Mouse (Mus musculus) hindbrain, embryonic 13.5 days (tissue): Measurements from ENCODE around the gene Ndufb11. TPM values are rescaled to one million over a fixed set of nuclear protein-coding genes. Genes with fewer than 3 reads are reported as not detected.

ENCODE experiments used
- ATAC-seq: fragments of 200-750 bp; cut with Nextera tagmentation; 2 replicates; pipeline ENCODE4 v1.8.0; 2017; ENCODE audit warnings: moderate TSS enrichment; ENCODE audit not compliant: low FRiP score
- H3K27ac ChIP-seq: fragments of 300-500 bp; sonication (generic); 2 replicates; pipeline ENCODE4 v1.5.1; 2015; ENCODE audit warnings: inconsistent platforms, mild to moderate bottlenecking, moderate library complexity
- H3K27me3 ChIP-seq: fragments of 300-500 bp; sonication (generic); 2 replicates; pipeline ENCODE4 v1.6.1; 2015; ENCODE audit warnings: mild to moderate bottlenecking, inconsistent platforms
- H3K36me3 ChIP-seq: fragments of 300-500 bp; sonication (generic); 2 replicates; pipeline ENCODE4 v1.6.1; 2015; ENCODE audit warnings: mild to moderate bottlenecking, inconsistent platforms
- H3K4me1 ChIP-seq: fragments of 300-500 bp; sonication (generic); replicated peaks from 2 replicates; pipeline ENCODE4 v1.6.1; 2015; ENCODE audit warnings: inconsistent platforms
- H3K4me2 ChIP-seq: fragments of 300-500 bp; sonication (generic); 2 replicates; pipeline ENCODE4 v1.6.1; 2015; ENCODE audit warnings: inconsistent platforms, mild to moderate bottlenecking, moderate library complexity
- H3K4me3 ChIP-seq: fragments of 300-500 bp; sonication (generic); 2 replicates; pipeline ENCODE4 v1.5.1; 2015; ENCODE audit warnings: mild to moderate bottlenecking, inconsistent platforms
- H3K9ac ChIP-seq: fragments of 300-500 bp; sonication (generic); 2 replicates; pipeline ENCODE4 v1.6.1; 2015; ENCODE audit warnings: mild to moderate bottlenecking, inconsistent platforms
- H3K9me3 ChIP-seq: fragments of 300-500 bp; sonication (generic); 2 replicates; pipeline ENCODE4 v1.6.1; 2016; ENCODE audit warnings: inconsistent platforms
- WGBS: fragments of 180-500 bp; shearing (Covaris S2); methylation state at CpG from one replicate; pipeline ENCODE4 v1.1.7; 2015; 5-methylcytosine and 5-hydroxymethylcytosine counted together
- polyA plus RNA-seq: library from polyadenylated mRNA; unstranded; fragments of >200 nt; fragmentation: Nextera tagmentation; extraction: Ambion mirVana; gene quantifications from 2 replicates; pipeline ENCODE4 v1.2.1, GENCODE M21; 2015

Ndufb11 gene
- 220 and 231 TPM in 2 replicates for polyA plus RNA-seq

- Histone ChIP-seq H3K4me2 (peak within 1 kb of the TSS; percentile 65), H3K36me3 (peaks cover 3% of the 10 kb centered on the region; the same call in 1 of the 2 replicates), H3K4me1 (peaks cover 25% of the 10 kb centered on the region), H3K27me3 (no peaks in the 10 kb centered on the region), H3K4me3 (peak within 1 kb of the TSS; percentile 53), H3K27ac (peak within 1 kb of the TSS; percentile 91), H3K9me3 (no peaks in the 10 kb centered on the region), H3K9ac (peak within 1 kb of the TSS; percentile 74)
- peak; percentile 98 for ATAC-seq
- 17% methylated on average over 46 of the region's 49 CpGs for WGBS
Observed at GRCm38 (mm10) chrX:20617176-20617902, at the start of gene Ndufb11, which contains the start of gene Rbm10. Gene Ndufb11, minus strand, starts transcription at chrX:20617619. Gene Rbm10, plus strand, starts transcription at chrX:20617503.

DNA sequence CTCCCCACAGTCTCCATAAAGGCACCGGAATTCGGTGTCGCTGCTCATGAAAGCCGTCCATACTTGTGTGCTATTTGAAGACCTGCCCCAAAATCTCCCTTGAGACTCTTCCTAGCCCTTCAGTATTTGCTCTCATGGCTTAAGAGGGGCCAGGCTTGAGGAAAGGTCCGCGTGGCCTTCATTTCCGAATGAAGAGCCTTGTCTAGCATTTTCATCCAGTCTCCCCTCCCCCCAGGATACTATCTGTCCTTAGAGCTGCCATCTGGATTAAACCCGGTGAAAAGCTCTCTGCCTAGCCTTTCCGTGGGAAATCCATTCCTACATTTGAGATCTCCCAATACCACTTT is 46.0 kb upstream of the Ndufb11 start:
- H3K4me1 ChIP-seq = peaks cover 34% of the 10 kb centered on the region
- H3K27me3 ChIP-seq = no peaks in the 10 kb centered on the region
- peak overlapping the region; percentile 62 for H3K4me2 ChIP-seq
- H3K36me3 ChIP-seq = peaks cover 18% of the 10 kb centered on the region
- H3K27ac ChIP-seq = peak overlapping the region; percentile 93
- H3K9ac ChIP-seq = peak overlapping the region; percentile 85
- WGBS = 14% methylated on average over 9 of the region's 9 CpGs
- H3K4me3 ChIP-seq = peak overlapping the region; percentile 60
- no peak for ATAC-seq
- no peaks in the 10 kb centered on the region for H3K9me3 ChIP-seq

- 21% methylated on average over 22 of the region's 28 CpGs for WGBS
- peaks cover 13% of the 10 kb centered on the region for H3K36me3 ChIP-seq
- H3K27me3 ChIP-seq = no peaks in the 10 kb centered on the region
- H3K4me1 ChIP-seq = peaks cover 34% of the 10 kb centered on the region
- peak overlapping the region; percentile 93 for H3K27ac ChIP-seq
- H3K9me3 ChIP-seq = no peaks in the 10 kb centered on the region
- H3K9ac ChIP-seq = peak overlapping the region; percentile 85
- H3K4me3 ChIP-seq = peak overlapping the region; percentile 60
- peak; percentile 88 for ATAC-seq
- peak overlapping the region; percentile 62 for H3K4me2 ChIP-seq
Observed at GRCm38 (mm10) chrX:20662716-20663443, 45.5 kb upstream of the Ndufb11 start.

DNA sequence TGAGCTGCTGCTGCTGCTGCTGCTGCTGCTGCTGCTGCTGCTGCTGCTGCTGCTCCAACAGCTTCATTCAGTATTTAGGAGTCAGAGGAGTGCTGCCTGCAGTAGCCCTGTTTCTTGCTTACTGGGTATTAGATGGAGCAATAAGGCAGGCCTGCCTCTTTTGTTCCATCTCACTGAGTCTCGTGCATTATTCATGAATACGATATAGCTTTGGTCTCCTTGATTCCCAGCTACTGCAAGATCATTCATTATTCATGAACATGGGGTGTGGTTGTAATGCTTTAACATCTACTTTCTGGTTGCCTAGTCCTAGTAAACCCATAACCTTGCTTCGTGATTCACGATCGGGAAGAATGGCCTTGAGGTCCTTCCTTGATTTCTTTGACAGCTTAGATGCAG is 44.9 kb upstream of the Ndufb11 start:
- Histone ChIP-seq H3K36me3 (peaks cover 8% of the 10 kb centered on the region), H3K4me2 (peak overlapping the region; percentile 30; the same call in 1 of the 2 replicates), H3K27ac (peak overlapping the region; percentile 93), H3K27me3 (no peaks in the 10 kb centered on the region), H3K9me3 (no peaks in the 10 kb centered on the region), H3K4me1 (peaks cover 32% of the 10 kb centered on the region), H3K4me3 (peak overlapping the region; percentile 60), H3K9ac (no peak overlapping the region)
- peak; percentile 62 for ATAC-seq
- WGBS = 17% methylated on average over 5 of the region's 5 CpGs

DNA sequence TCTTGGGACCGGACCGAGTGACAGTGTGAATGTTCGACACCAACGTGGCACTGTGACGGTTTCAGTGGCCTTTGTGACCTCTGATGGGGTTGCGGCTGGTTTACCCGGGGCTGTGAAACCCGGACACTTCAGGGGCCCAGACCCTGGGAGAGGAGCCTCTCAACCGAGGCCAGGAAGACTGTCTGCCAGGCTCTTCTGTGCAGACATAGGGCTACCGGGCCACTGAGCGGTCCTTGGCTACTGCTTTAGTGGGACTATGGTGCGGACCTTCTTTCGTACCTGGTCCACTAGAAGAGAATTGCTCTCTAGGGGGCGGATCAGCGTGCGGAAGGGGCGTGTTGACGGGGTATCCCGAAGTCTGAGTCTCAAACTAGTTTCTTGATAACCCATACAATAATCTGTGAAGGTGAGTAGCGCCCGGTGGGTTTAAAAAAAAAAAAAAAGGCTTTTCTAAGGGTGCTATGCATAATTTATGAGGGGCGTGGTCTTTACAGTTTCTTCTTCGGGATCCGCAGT is 41.5 kb upstream of the Ndufb11 start:
- Histone ChIP-seq H3K4me3 (peak overlapping the region; percentile 45), H3K4me2 (peak overlapping the region; percentile 65), H3K36me3 (no peaks in the 10 kb centered on the region), H3K27ac (no peak overlapping the region), H3K4me1 (0 out of 2 replicates have a peak, but pooled peaks cover 5% of the 10 kb centered on the region), H3K9me3 (no peaks in the 10 kb centered on the region), H3K27me3 (no peaks in the 10 kb centered on the region), H3K9ac (peak overlapping the region; percentile 60)
- 14% methylated on average over 24 of the region's 24 CpGs for WGBS
- no peak for ATAC-seq

GRCm38 (mm10) chrX:20658026-20658652 is 40.7 kb upstream of the Ndufb11 start, which contains the start of gene Uba1:
Gene Uba1, plus strand, starts transcription at chrX:20658326.
- H3K4me3 ChIP-seq = peak within 1 kb of the TSS; percentile 45
- peak within 1 kb of the TSS; percentile 60 for H3K9ac ChIP-seq
- H3K27me3 ChIP-seq = no peaks in the 10 kb centered on the region
- peak; percentile 87 for ATAC-seq
- WGBS = 17% methylated on average over 27 of the region's 27 CpGs
- no peaks in the 10 kb centered on the region for H3K36me3 ChIP-seq
- no peak within 1 kb of the TSS for H3K27ac ChIP-seq
- peak within 1 kb of the TSS; percentile 65 for H3K4me2 ChIP-seq
- H3K4me1 ChIP-seq = 0 out of 2 replicates have a peak, but pooled peaks cover 5% of the 10 kb centered on the region
- no peaks in the 10 kb centered on the region for H3K9me3 ChIP-seq

DNA sequence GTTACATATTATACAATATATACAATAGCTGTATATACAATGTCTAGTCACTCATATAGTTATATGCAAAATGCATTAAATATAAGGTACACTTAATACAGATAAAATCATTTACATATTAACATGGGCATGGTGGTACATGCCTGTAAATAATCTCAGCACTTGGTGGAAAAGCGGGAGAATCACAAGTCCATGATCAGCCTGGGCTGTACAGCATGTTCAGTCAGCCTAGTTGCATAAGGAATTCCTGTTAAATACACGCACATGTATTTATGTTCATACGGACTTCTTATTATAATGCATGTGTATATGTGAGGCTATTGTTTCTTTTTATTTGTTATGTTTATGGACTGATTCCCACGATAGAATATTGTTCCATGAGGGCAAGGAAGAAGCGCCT is 40.2 kb upstream of the Ndufb11 start:
- WGBS = 39% methylated on average over 5 of the region's 5 CpGs
- peak overlapping the region; percentile 65 for H3K4me2 ChIP-seq
- H3K27me3 ChIP-seq = no peaks in the 10 kb centered on the region
- H3K4me1 ChIP-seq = 0 out of 2 replicates have a peak, but pooled peaks cover 5% of the 10 kb centered on the region
- no peak overlapping the region for H3K9ac ChIP-seq
- peak overlapping the region; percentile 45 for H3K4me3 ChIP-seq
- no peak for ATAC-seq
- no peaks in the 10 kb centered on the region for H3K36me3 ChIP-seq
- no peaks in the 10 kb centered on the region for H3K9me3 ChIP-seq
- no peak overlapping the region for H3K27ac ChIP-seq

- no peaks in the 10 kb centered on the region for H3K4me1 ChIP-seq
- 81% methylated on average over 5 of the region's 5 CpGs for WGBS
- no peaks in the 10 kb centered on the region for H3K9me3 ChIP-seq
- H3K27ac ChIP-seq = no peak overlapping the region
- peaks cover 87% of the 10 kb centered on the region for H3K36me3 ChIP-seq
- no peaks in the 10 kb centered on the region for H3K27me3 ChIP-seq
- H3K4me3 ChIP-seq = no peak overlapping the region
- H3K9ac ChIP-seq = no peak overlapping the region
- H3K4me2 ChIP-seq = no peak overlapping the region
- no peak for ATAC-seq
Observed at GRCm38 (mm10) chrX:20644780-20645179, 27.4 kb upstream of the Ndufb11 start.

DNA sequence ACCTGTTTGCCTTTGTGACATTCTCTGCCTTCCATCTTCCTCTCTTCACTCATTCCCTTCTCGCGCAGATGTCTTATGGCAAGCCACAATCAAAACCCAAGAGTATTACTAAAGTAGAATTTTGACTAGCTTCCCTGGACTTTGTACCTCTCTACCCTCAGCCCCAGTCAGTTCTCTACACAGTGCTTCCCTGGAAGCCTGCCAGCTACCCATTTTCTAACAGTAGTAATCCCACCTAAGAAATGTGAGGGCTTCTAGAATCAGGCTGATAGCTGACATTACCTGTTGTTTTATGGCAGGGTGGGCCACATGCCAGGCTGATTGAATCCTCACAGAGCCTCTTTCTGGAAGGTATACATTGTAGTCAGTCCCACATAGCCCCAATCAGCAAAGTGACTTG is 20.7 kb upstream of the Ndufb11 start:
- Histone ChIP-seq H3K9me3 (no peaks in the 10 kb centered on the region), H3K4me1 (no peaks in the 10 kb centered on the region), H3K27me3 (no peaks in the 10 kb centered on the region), H3K27ac (no peak overlapping the region), H3K4me2 (no peak overlapping the region), H3K36me3 (peaks cover 71% of the 10 kb centered on the region), H3K4me3 (no peak overlapping the region), H3K9ac (no peak overlapping the region)
- ATAC-seq = no peak
- 96% methylated on average over 2 of the region's 2 CpGs for WGBS

DNA sequence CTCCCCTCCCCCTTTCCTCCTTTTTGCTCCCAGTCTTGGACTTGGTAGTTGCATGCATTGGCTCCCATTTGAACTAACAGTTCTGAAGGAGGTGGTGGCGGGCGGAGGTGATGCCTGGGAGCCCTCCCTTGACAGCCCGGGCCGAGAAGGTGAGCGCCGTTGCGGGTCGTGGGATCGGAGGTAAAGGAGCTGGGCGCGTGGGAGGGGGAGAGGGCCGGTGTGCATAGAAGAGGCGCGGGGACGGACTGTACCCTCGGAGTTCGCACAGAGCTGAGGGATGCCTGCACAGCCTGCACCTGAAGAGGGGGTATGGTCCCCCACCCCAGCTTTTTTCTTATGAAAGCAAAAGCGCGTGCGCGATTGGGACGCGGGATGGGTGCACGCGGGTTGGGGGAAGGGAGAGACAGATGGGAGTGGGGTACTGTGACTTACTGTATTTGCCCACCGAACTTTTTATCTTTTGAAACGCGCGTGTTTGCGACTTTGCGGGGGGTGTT is 532 bp upstream of the Ndufb11 start:
- Histone ChIP-seq H3K4me1 (peaks cover 25% of the 10 kb centered on the region), H3K9me3 (no peaks in the 10 kb centered on the region), H3K27me3 (no peaks in the 10 kb centered on the region), H3K9ac (peak overlapping the region; percentile 74), H3K4me3 (peak overlapping the region; percentile 53), H3K4me2 (peak overlapping the region; percentile 65), H3K36me3 (peaks cover 9% of the 10 kb centered on the region), H3K27ac (peak overlapping the region; percentile 91)
- peak; percentile 74 for ATAC-seq
- 17% methylated on average over 31 of the region's 31 CpGs for WGBS

DNA sequence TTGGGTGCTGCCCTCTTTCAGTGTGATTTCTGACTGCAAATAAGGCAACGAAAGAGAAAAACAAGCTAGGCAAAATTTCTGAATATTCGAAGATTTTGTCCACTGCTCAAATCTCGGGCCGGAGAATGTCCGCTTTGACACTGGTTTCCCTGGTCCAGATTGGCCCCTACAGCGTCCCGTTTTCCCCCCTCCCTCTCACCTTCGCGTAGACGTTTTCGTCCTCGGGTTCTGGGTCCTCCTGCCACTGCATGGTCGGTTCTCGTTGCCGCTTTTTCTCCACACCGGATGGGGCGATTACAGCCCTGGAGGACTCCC is 601 bp downstream of the Ndufb11 start:
- ATAC-seq = no peak; the same call in 1 of the 2 replicates
- Histone ChIP-seq H3K4me1 (peaks cover 25% of the 10 kb centered on the region), H3K36me3 (peaks cover 3% of the 10 kb centered on the region; the same call in 1 of the 2 replicates), H3K4me2 (peak overlapping the region; percentile 54), H3K4me3 (peak overlapping the region; percentile 53), H3K9ac (peak overlapping the region; percentile 71), H3K27me3 (no peaks in the 10 kb centered on the region), H3K9me3 (no peaks in the 10 kb centered on the region), H3K27ac (peak overlapping the region; percentile 91)
- 18% methylated on average over 17 of the region's 17 CpGs for WGBS

- no peaks in the 10 kb centered on the region for H3K4me1 ChIP-seq
- H3K9ac ChIP-seq = no peak overlapping the region
- no peaks in the 10 kb centered on the region for H3K27me3 ChIP-seq
- no peak overlapping the region for H3K4me2 ChIP-seq
- H3K27ac ChIP-seq = no peak overlapping the region
- H3K36me3 ChIP-seq = no peaks in the 10 kb centered on the region
- ATAC-seq = no peak
- H3K9me3 ChIP-seq = no peaks in the 10 kb centered on the region
- 84% methylated on average over 4 of the region's 4 CpGs for WGBS
- no peak overlapping the region for H3K4me3 ChIP-seq
Observed at GRCm38 (mm10) chrX:20608500-20608899, 8.9 kb downstream of the Ndufb11 start.
